Mouse (Mus musculus) brain, embryonic 14.5 days (tissue): ENCODE results near the gene Pop4. TPM values are rescaled to one million over a fixed set of nuclear protein-coding genes. Genes with fewer than 3 reads are reported as not detected.
"Not testable (repeated sequence)": the region's sequence is repeated elsewhere in the genome, so short reads cannot be mapped to it uniquely, and the experiment has no call there.

ENCODE experiments used
- DNase-seq: peaks from one replicate; pipeline ENCODE4 v3.0.0-alpha.2; 2011; ENCODE audit warnings: low read depth
- CTCF ChIP-seq: fragments of 200-500 bp; IDR thresholded peaks from 2 replicates; pipeline ENCODE4 v1.5.1; 2012; ENCODE audit warnings: inconsistent platforms, mild to moderate bottlenecking, moderate library complexity, borderline replicate concordance; ENCODE audit not compliant: insufficient read depth, insufficient read length; ENCODE audit errors: extremely low read depth
- POLR2A ChIP-seq: fragments of 200-500 bp; IDR thresholded peaks from 2 replicates; pipeline ENCODE4 v1.6.1; 2012; ENCODE audit warnings: mild to moderate bottlenecking, inconsistent platforms, borderline replicate concordance; ENCODE audit not compliant: poor library complexity, insufficient read depth, insufficient read length, severe bottlenecking; ENCODE audit errors: extremely low read depth
- polyA plus RNA-seq: library from polyadenylated mRNA; depleted of rRNA; stranded (reverse); fragments of >200 nt; gene quantifications from 2 replicates; pipeline ENCODE4 v1.2.3, GENCODE M21; 2012; rRNA removed

The Pop4 gene
- 57.2 and 68.8 TPM in 2 replicates for polyA plus RNA-seq

- TF ChIP-seq POLR2A, result peak; percentile 64; the same call in 1 of the 2 replicates
- TF ChIP-seq CTCF, result no peak
- peak; percentile 96 for DNase-seq
Measured at GRCm38 (mm10) chr7:38270703-38271510, at the start of gene Pop4. Gene Pop4 (minus strand): TSS chr7:38271423.

- TF ChIP-seq POLR2A, result no peak
- no peak for TF ChIP-seq CTCF
- DNase-seq, result no peak
Measured at GRCm38 (mm10) chr7:38320641-38321040, 49.4 kb upstream of the Pop4 start.

GRCm38 (mm10) chr7:38282192-38282591, 11.0 kb upstream of the Pop4 start:
- not testable (repeated sequence) for DNase-seq

- TF ChIP-seq CTCF, result no peak
- TF ChIP-seq POLR2A, result no peak
- no peak for DNase-seq
Measured at GRCm38 (mm10) chr7:38272551-38272950, 1.3 kb upstream of the Pop4 start.

- TF ChIP-seq POLR2A (no peak), CTCF (no peak)
- DNase-seq, result no peak
Measured at GRCm38 (mm10) chr7:38271859-38272258, 636 bp upstream of the Pop4 start.

GRCm38 (mm10) chr7:38271511-38271811, 238 bp upstream of the Pop4 start:
- DNase-seq, result no peak
- TF ChIP-seq POLR2A (no peak), CTCF (no peak)

- TF ChIP-seq POLR2A, result no peak
- peak; percentile 60; the same call in 1 of the 2 replicates for TF ChIP-seq CTCF
- peak; percentile 61 for DNase-seq
Measured at GRCm38 (mm10) chr7:38267006-38267680, 4.1 kb downstream of the Pop4 start.

- DNase-seq, result peak; percentile 64
- no peak for TF ChIP-seq CTCF
- TF ChIP-seq POLR2A, result no peak
Measured at GRCm38 (mm10) chr7:38262406-38262805, 8.8 kb downstream of the Pop4 start.

GRCm38 (mm10) chr7:38259631-38260030, 11.6 kb downstream of the Pop4 start:
- TF ChIP-seq CTCF, result no peak
- no peak for TF ChIP-seq POLR2A
- no peak for DNase-seq

GRCm38 (mm10) chr7:38253441-38253840, 17.8 kb downstream of the Pop4 start:
- TF ChIP-seq CTCF, result no peak
- TF ChIP-seq POLR2A, result no peak
- DNase-seq, result no peak

- TF ChIP-seq POLR2A, result no peak
- no peak for TF ChIP-seq CTCF
- peak; percentile 85 for DNase-seq
Measured at GRCm38 (mm10) chr7:38251494-38252216, 19.6 kb downstream of the Pop4 start.
